Mouse (Mus musculus): ENCODE results near the gene Dclk2. TPM values are rescaled to one million over a fixed set of nuclear protein-coding genes. Genes with fewer than 3 reads are reported as not detected.

Gene Dclk2
- polyA plus RNA-seq, 1 experiment: 3.5 TPM

- Histone ChIP-seq H3K4me3 (replicated peaks; ENCODE audit: extremely low read depth, low read depth, low read length) (no peak overlapping the region), H3K4me1 (ENCODE audit: control insufficient read depth, insufficient read depth, low read length) (no peaks in the 10 kb centered on the region)
- no peak for TF ChIP-seq CTCF (IDR thresholded peaks at IDR 0.05; ENCODE audit: insufficient read depth, low read length)
- TF ChIP-seq POLR2A (IDR thresholded peaks at IDR 0.05; ENCODE audit: borderline replicate concordance, extremely low read depth, low read depth, low read length): no peak
- 90% methylated on average over 5 of the region's 5 CpGs for WGBS
- DNase-seq: no peak
Observed at GRCm38 (mm10) chr3:86810908-86811307, 109.7 kb downstream of the Dclk2 start.

DNA sequence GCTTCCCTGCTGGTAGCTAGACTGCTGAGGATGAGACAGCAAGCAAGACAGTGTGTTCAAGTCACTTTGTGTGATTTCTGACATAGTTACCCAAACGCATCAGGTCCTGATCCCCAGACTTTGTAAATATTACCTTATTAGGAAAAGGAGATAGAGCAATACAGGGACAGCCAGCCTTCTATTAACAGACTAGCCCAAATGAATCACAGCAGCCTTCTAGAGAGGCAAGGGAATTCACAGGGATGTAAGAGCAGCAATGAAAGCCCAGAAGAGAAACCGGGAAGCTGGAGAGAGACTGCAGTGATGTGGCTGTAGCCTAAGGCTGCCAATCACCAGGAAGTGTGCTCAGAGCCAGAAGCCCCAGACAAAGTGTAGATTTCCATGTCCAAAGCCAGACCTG lies 111.0 kb downstream of the Dclk2 start:
- 52% methylated on average over 2 of the region's 2 CpGs for WGBS
- no peak for DNase-seq
- TF ChIP-seq CTCF (IDR thresholded peaks at IDR 0.05; ENCODE audit: insufficient read depth, low read length) (no peak), POLR2A (IDR thresholded peaks at IDR 0.05; ENCODE audit: borderline replicate concordance, extremely low read depth, low read depth, low read length) (no peak)
- no peaks in the 10 kb centered on the region for H3K4me1 ChIP-seq (ENCODE audit: control insufficient read depth, insufficient read depth, low read length)
- no peak overlapping the region for H3K4me3 ChIP-seq (replicated peaks; ENCODE audit: extremely low read depth, low read depth, low read length)

DNA sequence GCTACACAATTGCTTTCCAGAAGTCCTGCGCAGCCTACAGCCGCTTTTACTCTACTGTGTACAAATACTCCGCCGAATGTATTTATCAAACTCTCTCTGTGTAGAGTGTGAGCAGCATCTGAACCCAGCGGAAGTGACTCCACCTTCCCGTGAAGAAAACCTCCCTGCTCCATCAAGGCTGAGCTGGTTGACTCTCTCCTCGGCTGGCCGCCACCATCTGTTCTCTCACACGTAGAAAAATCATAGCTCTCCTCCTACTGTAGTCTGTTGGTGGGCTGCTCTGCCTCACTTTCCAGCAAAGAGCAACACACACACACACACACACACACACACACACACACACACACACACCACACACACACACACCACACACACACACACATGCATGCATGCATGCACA lies 111.5 kb downstream of the Dclk2 start:
- no peak for TF ChIP-seq POLR2A (IDR thresholded peaks at IDR 0.05; ENCODE audit: borderline replicate concordance, extremely low read depth, low read depth, low read length)
- no peak for TF ChIP-seq CTCF (IDR thresholded peaks at IDR 0.05; ENCODE audit: insufficient read depth, low read length)
- no peak for DNase-seq
- H3K4me3 ChIP-seq (replicated peaks; ENCODE audit: extremely low read depth, low read depth, low read length): no peak overlapping the region
- 73% methylated on average over 9 of the region's 9 CpGs for WGBS
- no peaks in the 10 kb centered on the region for H3K4me1 ChIP-seq (ENCODE audit: control insufficient read depth, insufficient read depth, low read length)

DNA sequence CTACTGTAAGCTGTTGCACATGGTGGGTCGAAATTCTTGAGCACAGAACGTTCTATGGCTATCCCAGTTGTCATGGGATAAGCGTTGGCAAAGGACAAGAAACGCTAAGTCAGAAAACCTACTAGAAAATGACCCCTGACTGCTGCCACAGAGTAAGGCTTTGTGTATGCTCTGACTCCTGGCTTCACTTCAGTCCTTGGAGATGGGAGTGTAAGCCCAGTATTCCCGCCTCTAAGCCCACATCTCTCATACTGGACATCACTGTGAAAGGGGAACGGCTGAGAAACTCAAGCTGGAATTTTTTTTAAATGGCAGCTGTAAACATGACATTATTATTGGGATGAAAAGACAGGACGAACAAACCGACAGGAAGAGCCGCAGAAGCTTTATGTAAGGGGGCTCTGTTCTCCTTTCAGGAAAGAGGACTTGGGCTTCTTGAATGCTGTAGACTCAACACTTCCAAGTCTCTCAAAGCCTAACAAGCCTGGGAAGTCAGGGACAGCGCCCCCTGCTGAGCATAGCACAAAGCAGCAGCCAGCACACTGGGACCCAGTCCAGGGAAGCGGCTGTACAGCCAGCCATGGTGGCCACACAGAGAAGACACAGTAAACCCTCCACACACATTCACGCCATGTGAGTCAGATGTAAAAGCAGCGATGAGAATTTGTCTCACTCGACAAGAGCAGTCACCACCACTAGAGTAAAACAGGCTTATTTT lies 112.7 kb downstream of the Dclk2 start:
- no peak overlapping the region for H3K4me3 ChIP-seq (replicated peaks; ENCODE audit: extremely low read depth, low read depth, low read length)
- no peak for DNase-seq
- no peaks in the 10 kb centered on the region for H3K4me1 ChIP-seq (ENCODE audit: control insufficient read depth, insufficient read depth, low read length)
- TF ChIP-seq POLR2A (IDR thresholded peaks at IDR 0.05; ENCODE audit: borderline replicate concordance, extremely low read depth, low read depth, low read length) (no peak), CTCF (IDR thresholded peaks at IDR 0.05; ENCODE audit: insufficient read depth, low read length) (peak; percentile 46)
- 75% methylated on average over 14 of the region's 14 CpGs for WGBS

GRCm38 (mm10) chr3:86806834-86807233 lies 113.8 kb downstream of the Dclk2 start:
- no peak for TF ChIP-seq CTCF (IDR thresholded peaks at IDR 0.05; ENCODE audit: insufficient read depth, low read length)
- TF ChIP-seq POLR2A (IDR thresholded peaks at IDR 0.05; ENCODE audit: borderline replicate concordance, extremely low read depth, low read depth, low read length): no peak
- no peak overlapping the region for H3K4me3 ChIP-seq (replicated peaks; ENCODE audit: extremely low read depth, low read depth, low read length)
- 95% methylated on average over 9 of the region's 9 CpGs for WGBS
- no peaks in the 10 kb centered on the region for H3K4me1 ChIP-seq (ENCODE audit: control insufficient read depth, insufficient read depth, low read length)
- DNase-seq: no peak

GRCm38 (mm10) chr3:86804265-86804664 lies 116.4 kb downstream of the Dclk2 start:
- DNase-seq: no peak
- 88% methylated on average over 9 of the region's 9 CpGs for WGBS
- Histone ChIP-seq H3K4me1 (ENCODE audit: control insufficient read depth, insufficient read depth, low read length) (no peaks in the 10 kb centered on the region), H3K4me3 (replicated peaks; ENCODE audit: extremely low read depth, low read depth, low read length) (no peak overlapping the region)
- TF ChIP-seq CTCF (IDR thresholded peaks at IDR 0.05; ENCODE audit: insufficient read depth, low read length): no peak
- no peak for TF ChIP-seq POLR2A (IDR thresholded peaks at IDR 0.05; ENCODE audit: borderline replicate concordance, extremely low read depth, low read depth, low read length)

DNA sequence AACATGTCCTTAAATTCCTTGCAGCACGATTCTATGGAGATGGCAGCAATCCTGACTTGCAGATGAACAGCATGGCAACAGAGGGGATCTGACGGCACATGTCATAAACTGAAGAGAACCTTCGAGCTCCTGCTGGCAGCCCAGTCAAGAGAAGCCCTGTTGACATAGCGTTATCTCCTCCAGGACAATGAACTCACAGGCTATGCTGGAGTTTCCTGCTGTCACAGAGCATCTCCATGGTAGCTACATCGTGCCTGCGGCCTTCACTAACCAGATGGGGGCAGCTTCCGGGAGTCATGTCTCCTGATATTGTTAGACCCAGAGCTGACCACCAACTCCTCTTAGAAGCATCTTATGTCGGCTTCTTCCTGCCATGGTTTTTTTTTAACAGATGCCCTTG lies 117.8 kb downstream of the Dclk2 start:
- no peak overlapping the region for H3K4me3 ChIP-seq (replicated peaks; ENCODE audit: extremely low read depth, low read depth, low read length)
- TF ChIP-seq CTCF (IDR thresholded peaks at IDR 0.05; ENCODE audit: insufficient read depth, low read length) (no peak), POLR2A (IDR thresholded peaks at IDR 0.05; ENCODE audit: borderline replicate concordance, extremely low read depth, low read depth, low read length) (no peak)
- DNase-seq: no peak
- no peaks in the 10 kb centered on the region for H3K4me1 ChIP-seq (ENCODE audit: control insufficient read depth, insufficient read depth, low read length)
- 50% methylated on average over 8 of the region's 8 CpGs for WGBS

DNA sequence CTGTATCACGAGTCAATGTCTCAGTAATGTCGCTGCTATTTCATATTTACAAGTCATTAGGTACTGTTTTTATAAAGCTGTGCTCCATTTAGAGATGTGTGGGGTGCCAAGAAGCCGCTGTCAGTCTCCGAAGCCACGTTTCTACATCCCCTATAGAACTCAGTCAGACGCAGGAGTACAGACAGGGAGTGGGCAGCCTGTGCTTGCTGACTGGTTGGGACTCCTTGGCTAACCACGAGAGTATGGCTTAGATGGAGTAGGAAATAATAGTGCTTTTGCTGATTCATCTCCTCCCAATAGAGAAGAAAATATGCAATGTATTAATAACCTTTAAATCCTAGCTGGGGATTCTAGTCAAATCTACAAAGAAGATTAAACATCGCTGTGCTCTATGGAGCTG lies 119.8 kb downstream of the Dclk2 start:
- TF ChIP-seq POLR2A (IDR thresholded peaks at IDR 0.05; ENCODE audit: borderline replicate concordance, extremely low read depth, low read depth, low read length) (no peak), CTCF (IDR thresholded peaks at IDR 0.05; ENCODE audit: insufficient read depth, low read length) (no peak)
- WGBS: 84% methylated on average over 8 of the region's 8 CpGs
- DNase-seq: no peak
- H3K4me1 ChIP-seq (ENCODE audit: control insufficient read depth, insufficient read depth, low read length): no peaks in the 10 kb centered on the region
- no peak overlapping the region for H3K4me3 ChIP-seq (replicated peaks; ENCODE audit: extremely low read depth, low read depth, low read length)

DNA sequence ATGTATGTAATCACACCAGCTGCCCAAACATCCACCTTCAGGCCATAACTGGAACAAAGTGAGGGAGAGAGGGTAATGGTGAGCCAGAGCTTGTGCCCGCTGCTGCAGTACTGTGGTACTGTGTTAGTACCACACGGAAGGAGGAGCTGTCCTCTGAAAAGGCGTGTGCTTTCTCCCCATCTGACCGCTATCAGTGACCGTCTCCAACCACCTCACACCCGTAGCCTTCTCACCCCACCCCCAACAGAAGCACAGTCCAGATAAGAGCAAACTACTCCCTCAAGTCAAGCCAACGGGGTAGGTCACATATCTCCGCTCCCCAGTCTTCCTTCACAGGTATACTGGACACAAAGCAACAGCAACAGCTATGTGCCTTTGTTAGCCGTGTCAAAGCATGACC lies 121.6 kb downstream of the Dclk2 start:
- WGBS: 84% methylated on average over 9 of the region's 9 CpGs
- Histone ChIP-seq H3K4me1 (ENCODE audit: control insufficient read depth, insufficient read depth, low read length) (no peaks in the 10 kb centered on the region; the same call in 1 of the 2 replicates), H3K4me3 (replicated peaks; ENCODE audit: extremely low read depth, low read depth, low read length) (no peak overlapping the region)
- TF ChIP-seq CTCF (IDR thresholded peaks at IDR 0.05; ENCODE audit: insufficient read depth, low read length) (no peak), POLR2A (IDR thresholded peaks at IDR 0.05; ENCODE audit: borderline replicate concordance, extremely low read depth, low read depth, low read length) (no peak)
- DNase-seq: no peak

DNA sequence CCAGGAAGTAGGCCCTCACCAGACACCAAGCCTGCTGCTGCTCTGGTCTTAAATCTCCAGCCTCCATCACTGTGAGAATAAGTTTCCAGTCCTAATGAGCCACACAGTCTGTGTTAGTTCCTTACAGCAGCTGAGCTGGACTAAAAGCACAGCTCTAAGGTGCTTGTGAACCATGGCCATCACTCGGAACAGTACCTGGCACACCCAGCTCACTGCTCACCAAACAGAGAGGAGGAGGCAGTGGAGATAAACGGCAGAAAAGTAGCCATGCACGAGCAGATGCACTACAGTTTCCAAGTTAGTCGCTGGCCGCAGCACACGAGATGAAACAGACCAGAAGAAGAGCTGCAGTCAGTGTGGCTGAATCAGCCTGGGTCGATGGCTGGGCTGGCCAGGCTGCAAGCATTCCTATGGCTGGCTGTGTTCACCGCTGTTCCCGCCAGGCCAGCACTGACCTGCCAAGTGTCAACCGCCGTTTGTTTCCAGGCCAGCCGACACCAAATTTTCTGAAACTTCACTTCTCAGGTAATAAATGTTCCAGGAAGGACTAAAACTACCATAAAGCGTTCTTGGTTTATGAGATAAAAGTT lies 122.7 kb downstream of the Dclk2 start:
- 83% methylated on average over 13 of the region's 13 CpGs for WGBS
- DNase-seq: no peak
- TF ChIP-seq CTCF (IDR thresholded peaks at IDR 0.05; ENCODE audit: insufficient read depth, low read length) (no peak), POLR2A (IDR thresholded peaks at IDR 0.05; ENCODE audit: borderline replicate concordance, extremely low read depth, low read depth, low read length) (no peak)
- Histone ChIP-seq H3K4me3 (replicated peaks; ENCODE audit: extremely low read depth, low read depth, low read length) (no peak overlapping the region), H3K4me1 (ENCODE audit: control insufficient read depth, insufficient read depth, low read length) (peaks cover 5% of the 10 kb centered on the region)
